Mouse (Mus musculus) retina, embryonic 14.5 days (tissue): ENCODE data around the gene Gm5751.
"Not testable (repeated sequence)": the region's sequence is repeated elsewhere in the genome, so short reads cannot be mapped to it uniquely, and the experiment has no call there.

ENCODE experiments used
- DNase-seq: peaks from one replicate; pipeline ENCODE4 v3.0.0-alpha.2; 2015; ENCODE audit warnings: low spot score

The Gm5751 gene

DNA sequence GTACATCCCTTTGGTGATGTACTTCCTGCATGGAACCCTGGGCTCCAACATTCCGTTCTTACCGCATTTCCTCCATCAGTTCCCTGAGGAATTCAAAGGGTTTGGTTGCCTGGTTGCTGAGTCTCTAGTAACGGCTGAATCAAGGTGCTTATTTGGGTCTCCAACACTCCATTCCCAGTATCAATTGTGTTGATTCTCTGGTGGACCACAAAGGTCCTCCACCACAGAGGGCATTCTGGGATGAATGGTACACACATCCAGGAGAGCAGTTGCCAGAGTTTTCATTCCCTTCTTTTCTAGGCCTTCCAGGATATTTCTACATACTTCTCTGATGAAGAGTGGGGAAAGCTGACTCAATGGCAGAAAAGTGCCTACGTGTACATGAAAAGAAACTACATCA lies at the start of gene Gm5751:
Gene Gm5751, plus strand, starts transcription at position 301 of the 400 bp plus-strand sequence.
- DNase-seq = not testable (repeated sequence)

DNA sequence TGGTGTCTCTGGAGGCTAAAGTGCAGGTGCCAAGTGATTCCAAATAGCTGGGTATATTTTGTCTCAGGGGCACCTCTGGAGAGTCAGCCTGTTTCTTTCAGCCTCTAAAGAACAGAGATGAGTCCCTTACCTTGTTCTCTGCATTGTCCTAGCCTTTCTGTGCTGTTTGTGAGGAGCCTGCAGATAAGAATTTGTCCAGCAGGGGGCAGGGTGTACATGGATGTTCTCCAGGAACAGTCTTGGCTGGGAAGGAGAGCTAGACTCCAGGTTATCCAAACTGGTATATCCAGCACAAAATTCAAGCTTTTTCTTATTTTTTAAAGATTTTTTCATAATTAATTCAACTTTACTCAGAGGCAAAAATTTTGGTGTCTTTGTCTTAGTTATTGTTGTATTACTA lies 42.0 kb upstream of the Gm5751 start:
- DNase-seq = peak; percentile 64

DNA sequence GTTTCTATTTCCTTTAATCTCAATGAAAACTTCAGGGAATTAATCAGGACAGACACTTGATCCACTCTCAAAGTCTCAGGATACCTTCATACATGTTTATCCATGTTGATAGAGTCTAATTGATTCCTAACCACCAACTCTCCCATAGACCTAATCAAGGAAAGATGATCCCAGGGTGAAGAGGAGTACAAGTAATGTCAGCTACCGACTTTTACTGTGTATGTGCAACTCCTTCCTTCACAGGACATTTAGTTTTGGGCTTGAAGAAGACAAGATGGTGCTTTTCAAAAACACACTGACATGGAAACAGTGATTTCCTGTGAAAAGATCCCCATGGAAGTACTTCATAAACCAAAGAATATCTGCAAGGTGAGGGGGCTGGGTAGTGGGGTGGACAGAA lies 30.4 kb upstream of the Gm5751 start, which contains the start of gene Gm6592:
Gene Gm6592, plus strand, starts transcription at position 301 of the 400 bp plus-strand sequence.
- DNase-seq = no peak

DNA sequence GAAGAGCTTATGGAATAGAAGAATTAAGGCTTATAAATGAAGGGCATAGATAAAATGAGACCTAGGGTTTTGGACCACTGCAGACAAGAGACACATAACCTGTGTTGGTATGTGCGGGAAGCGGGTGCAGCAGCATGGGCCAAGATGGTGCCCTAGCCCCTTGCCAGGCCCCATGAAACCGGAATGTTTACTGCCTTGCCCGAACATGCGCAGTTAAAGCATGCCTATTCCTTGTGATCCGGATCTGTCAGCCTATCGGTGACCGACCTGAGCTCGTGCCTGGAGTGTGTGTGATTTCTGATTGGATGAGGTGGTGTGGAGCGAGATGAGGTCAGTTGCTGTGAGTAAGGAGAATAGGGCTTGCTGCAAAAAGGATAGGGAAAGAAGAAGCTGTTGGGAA lies 21.6 kb upstream of the Gm5751 start:
- no peak for DNase-seq

DNA sequence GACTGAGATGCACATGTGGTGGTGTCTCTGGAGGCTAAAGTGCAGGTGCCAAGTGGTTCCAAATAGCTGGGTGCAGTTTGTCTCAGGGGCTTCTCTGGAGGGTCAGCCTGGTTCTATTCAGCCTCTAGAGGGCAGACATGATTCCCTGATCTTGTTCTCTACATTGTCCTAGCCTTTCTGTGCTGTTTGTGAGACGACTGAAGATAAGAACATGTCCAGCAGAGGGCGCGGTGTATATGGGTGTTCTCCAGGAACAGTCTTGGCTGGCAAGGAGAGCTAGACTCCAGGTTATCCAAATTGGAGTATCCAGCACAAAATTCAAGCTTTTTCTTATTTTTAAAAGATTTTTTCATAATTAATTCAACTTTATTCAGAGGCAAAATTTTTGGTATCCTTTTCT lies 9.7 kb upstream of the Gm5751 start:
- DNase-seq = peak; percentile 81

DNA sequence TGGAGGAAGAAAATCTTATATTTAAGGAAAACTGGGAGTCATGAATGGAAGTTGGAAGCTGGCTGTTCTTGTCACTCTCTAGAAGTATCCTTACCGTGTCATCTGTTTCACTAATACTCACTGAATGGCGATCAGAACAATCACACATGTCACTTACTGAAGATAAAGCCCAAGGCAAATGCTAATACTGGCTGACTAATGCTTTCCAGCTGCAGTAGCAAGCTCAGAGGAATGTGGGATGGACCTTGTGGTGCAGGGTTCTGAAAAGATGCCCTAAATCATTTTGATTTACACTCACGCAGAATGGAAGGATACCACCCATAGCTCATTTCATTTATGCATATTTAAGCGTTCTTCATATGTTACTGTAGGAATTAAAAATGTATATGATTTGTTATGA lies 10.3 kb downstream of the Gm5751 start:
- no peak for DNase-seq

DNA sequence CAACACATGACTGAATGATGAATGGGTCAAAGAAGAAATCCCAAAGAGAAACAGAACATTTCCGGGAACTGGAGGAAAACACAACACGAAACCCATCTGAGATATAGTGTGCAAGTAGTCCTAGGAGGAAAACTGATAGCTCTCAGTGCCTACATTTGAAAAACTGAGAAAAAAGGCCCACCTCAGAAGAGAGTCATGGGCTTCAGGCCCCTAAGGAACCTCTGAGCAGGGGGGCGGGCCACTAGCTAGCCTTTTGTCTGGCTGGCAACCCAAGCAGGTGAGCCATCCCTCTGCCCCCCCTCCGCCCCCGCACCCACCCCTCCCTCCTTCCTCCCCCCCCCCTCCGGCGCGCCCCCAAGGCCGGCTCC lies 17.9 kb downstream of the Gm5751 start:
- DNase-seq = no peak

DNA sequence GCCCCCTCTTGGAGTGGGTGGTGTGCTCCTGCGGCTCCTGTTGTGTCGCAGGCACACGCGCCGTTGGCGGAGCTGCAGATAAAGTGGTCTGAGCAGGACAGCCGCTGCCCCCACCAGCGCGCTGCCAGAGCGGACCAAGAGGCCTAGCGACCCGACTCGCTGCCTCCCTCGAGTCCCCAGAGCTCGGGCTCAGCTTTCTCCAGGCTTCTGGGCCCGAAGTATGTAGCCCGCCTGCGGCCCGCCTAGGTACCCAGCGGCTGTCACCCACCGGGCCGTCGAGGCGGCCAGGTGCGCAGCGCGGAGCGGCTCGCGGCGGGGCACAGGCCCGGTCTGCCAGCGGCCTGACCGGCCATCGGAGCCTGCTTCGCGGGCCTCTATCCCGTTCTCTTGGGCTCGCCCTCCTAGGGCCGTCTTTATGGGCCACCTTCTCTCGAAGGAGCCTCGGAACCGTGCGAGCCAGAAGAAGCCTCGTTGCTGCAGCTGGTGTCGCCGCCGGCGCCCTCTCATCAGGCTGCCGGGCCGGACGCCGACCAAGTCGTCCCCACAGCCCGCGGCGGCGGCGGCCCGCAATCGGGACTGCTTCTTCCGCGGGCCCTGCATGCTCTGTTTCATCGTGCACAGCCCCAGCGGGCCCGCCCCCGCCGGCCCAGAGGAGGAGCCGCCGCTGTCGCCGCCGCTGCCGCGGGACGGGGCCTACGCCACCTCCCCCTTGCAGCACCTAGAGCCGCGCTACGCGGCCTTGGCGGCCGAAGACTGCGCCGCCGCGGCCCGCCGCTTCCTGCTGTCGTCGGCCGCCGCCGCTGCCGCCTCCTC lies 18.5 kb downstream of the Gm5751 start, which contains the start of gene B630019K06Rik:
Gene B630019K06Rik, plus strand, starts transcription at position 40 of the 813 bp plus-strand sequence.
- DNase-seq = peak; percentile 58

DNA sequence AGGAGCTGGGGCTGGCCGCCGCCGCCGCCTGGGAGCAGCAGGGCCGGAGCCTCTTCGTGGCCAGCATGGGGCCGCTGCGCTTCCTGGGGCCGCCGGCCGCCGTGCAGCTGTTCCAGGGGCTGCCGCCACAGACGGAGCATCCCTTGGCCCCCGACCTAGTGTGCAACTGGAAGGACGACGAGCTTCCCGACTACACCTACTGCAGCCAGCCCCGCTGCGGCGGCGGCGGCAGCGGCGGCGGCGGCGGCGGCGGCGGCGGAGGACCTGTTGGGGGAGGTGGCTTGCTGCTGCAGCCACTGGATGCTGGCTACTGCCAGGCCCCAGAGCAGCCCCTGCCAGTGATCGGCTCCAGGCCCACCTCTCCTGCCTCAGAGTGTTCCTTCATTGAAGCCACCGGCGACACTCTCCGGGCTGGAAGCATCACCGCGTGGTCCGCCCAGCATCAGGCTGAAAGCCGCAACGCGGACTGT lies 19.2 kb downstream of the Gm5751 start:
- DNase-seq = peak; percentile 48

DNA sequence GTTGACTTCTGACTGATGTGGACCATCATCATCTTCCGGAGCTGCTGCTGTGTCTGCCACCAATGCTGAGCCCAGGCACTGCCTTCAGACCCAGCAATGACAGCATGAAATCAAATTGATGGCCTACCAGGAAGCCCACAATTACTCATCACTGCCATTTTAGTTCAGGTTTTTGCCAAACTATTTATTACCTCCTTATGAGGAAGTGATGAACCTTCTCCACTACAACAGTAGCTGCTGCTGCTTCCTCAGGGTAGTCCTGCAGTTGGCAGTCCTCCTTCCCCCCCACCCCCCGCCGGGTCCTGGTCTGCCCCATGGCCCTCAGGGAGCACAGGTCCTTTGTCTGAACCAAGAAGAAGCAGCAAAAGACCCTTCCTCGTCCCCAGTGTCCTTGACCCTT lies 26.8 kb downstream of the Gm5751 start:
- no peak for DNase-seq

DNA sequence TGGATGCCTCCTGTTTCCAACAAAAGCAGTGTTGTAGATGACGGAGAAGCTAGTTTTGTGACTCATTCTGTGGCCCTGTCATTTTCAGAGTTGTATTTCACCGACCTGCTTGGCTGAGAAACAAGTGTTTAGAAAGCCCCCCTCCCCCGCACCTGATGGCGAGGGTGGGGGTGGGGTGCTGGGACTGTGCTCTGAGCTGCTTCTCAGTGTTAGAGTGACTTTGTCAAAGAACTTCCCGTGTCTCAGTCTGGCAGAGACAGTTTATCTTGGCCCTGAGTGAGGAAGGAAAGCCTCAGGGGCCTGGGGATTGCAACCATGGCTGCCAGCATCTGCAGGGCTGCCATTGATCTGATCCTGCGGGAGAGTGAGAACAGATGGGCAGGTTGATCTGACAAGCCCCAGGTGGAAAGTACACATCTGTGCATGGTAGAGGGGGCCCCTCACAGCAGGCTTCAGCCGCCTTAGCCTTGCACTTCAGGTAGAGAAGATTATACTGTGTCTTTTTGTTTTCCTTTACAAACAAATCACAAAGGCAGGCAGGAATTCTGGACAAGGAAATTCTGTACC lies 27.9 kb downstream of the Gm5751 start:
- DNase-seq = no peak

DNA sequence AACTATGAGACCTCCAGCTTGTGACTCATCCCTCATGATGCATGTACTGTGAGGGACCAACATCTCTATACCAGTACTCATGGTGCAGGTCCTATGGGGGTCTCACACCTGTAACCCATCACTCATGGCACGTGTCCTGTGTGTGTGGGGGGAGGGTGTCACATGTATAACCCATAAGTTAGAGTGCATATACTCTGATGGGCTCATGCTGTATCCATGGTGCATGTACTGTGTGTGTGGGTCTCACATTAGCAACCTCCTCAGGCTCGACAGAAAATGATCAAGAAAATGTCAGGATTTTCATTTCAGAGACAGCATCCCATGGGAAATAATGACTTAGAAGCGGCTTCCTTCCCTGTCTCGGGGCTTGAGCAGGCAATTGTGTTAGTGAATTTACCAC lies 47.0 kb downstream of the Gm5751 start:
- no peak for DNase-seq

DNA sequence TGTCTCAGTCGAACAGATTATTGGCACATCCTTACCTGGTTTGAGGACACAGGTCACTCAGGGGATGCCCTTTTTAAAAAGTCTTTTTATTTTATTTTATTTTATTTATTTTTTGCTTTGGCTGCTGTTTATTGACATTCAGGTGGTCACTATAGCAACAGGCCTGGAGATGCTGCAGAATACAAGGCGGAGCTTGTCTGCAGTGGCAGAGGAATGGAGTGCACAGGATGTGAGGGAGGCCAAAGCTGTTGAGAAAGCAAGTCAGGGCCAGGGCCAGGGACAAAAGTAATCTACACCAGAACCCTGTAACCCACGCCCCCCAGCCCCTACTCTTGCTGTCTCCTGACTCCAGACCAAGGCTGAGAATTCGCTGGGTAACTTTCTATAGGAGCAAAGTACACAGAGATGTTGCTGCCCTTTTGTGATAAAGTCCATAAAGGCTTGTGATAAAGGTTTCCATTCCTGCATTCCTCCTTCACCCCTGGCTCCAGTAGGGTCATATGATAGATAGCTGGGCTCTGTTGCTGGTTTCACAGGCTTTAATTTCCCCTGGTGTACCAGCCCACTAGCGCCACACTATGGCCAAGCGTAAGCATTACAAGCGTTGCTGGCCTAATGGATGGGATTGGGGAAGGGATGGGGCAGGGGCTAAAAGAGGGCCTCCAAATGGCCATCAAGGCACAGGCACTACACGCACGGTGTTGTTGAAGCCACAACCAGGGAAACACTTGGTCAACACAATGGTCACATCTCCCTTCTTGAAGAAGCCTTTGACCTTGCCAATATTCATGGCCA lies 48.0 kb downstream of the Gm5751 start:
- DNase-seq = peak; percentile 6

DNA sequence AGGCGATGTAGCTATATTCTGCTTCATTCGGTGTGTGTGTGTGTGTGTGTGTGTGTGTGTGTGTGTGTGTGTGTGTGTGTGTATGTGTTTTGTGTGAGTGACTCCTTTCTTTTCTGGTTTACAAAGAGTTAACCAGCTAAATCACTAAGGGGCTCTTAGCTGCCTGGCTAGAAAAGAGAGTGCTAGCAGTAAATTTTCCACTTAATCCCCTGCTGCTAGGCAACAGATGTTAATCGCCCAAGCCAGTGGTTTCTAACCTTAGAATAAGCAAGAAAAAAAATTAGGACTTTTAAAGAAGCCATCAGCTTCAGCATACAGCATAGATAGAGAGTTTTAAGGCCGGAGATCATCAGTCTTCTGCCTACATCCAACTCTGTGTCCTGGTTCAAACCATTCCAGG lies 53.3 kb downstream of the Gm5751 start:
- DNase-seq = peak; percentile 8
